18 mouse cellular contexts compared by ENCODE assay signal in the genomic region with DNA sequence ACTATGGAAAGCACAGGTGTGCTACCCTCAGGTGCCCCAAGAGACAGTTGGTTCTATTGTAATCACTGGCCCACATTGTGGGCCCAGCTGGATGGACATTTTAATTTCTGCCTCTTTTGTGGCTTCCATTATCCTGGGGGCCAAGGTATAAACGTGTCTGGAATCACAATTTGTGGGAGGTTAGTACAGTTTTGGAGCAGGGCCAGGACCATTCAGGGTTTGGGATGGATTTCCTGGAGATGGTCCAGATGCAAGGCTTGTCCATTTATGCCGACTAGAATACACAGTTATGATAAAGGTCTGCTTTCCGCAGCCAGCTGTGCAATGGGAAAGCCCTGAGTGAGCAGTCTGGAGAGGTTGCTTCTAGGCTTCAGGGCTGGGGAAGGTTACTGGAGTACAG. TPM values are rescaled to one million over a fixed set of nuclear protein-coding genes. Genes with fewer than 3 reads are reported as not detected.
A peak's percentile ranks its signal among the peaks of the same experiment; 100 is the strongest.
DNase-seq lines count a peak whose midpoint lies in the region; ATAC-seq lines count a peak whose summit lies in the region.
"Had no signal": no experiment of that assay in that cellular context is flagged by ENCODE, and none has a peak within 500 bp of the region (broad histone marks: within the 10 kb centered on the region; RNA-seq: fewer than 3 reads in every experiment).

No protein-coding gene starts in this region.

- H3K9ac ChIP-seq in forebrain, embryonic 16.5 days (replicated peaks; ENCODE audit: low read depth, low read length), result no peak overlapping the region
- H3K9ac ChIP-seq in forebrain, embryonic 12.5 days, result no peak overlapping the region
- no peak overlapping the region for H3K9ac ChIP-seq in liver, embryonic 12.5 days
- no peak overlapping the region for H3K9ac ChIP-seq in intestine, embryonic 15.5 days
- H3K9ac ChIP-seq: liver, embryonic 14.5 days had no signal

- no peaks in the 10 kb centered on the region for H3K36me3 ChIP-seq in forebrain, embryonic 16.5 days (ENCODE audit: control insufficient read depth, insufficient read depth)
- no peaks in the 10 kb centered on the region for H3K36me3 ChIP-seq in forebrain, embryonic 12.5 days (replicated peaks)
- no peaks in the 10 kb centered on the region for H3K36me3 ChIP-seq in liver, embryonic 12.5 days
- H3K36me3 ChIP-seq in intestine, embryonic 15.5 days, result no peaks in the 10 kb centered on the region

- peak; percentile 7 for DNase-seq in liver
- peak; percentile 27 for DNase-seq in Muller cell, postnatal 12 days (ENCODE audit: inconsistent ontology term)
- DNase-seq in adrenal gland, postnatal 10 days, result no peak
- DNase-seq: adrenal gland, postnatal 14 days; cerebellum, adult 8-10 months; gastrocnemius, adult 2 months; heart, adult 11 months; kidney, postnatal 10 days; layer of hippocampus, adult 9-11 months; lung, postnatal 14 days; right cerebral cortex, postnatal 25 days; thymus, adult 2 months had no signal

- ATAC-seq in forebrain, embryonic 16.5 days, result 0 out of 2 replicates have a peak, but pooled peaks have one; percentile 26
- no peak for ATAC-seq in forebrain, embryonic 12.5 days (ENCODE audit: low FRiP score)
- ATAC-seq in liver, embryonic 12.5 days, result no peak
- ATAC-seq in intestine, embryonic 15.5 days, result peak; percentile 55
- ATAC-seq: inflammation-experienced regulatory T-cells, adult 6 months had no signal

- no peak overlapping the region for H3K27ac ChIP-seq in forebrain, embryonic 16.5 days (ENCODE audit: low read length)
- no peak overlapping the region for H3K27ac ChIP-seq in forebrain, embryonic 12.5 days
- H3K27ac ChIP-seq in liver, embryonic 12.5 days, result no peak overlapping the region
- 0 out of 2 replicates have a peak overlapping the region, but pooled peaks have one; percentile 17 for H3K27ac ChIP-seq in intestine, embryonic 15.5 days
- H3K27ac ChIP-seq: gastrocnemius, adult 2 months; liver, embryonic 14.5 days had no signal

- no peaks in the 10 kb centered on the region for H3K4me1 ChIP-seq in forebrain, embryonic 16.5 days (replicated peaks; ENCODE audit: control insufficient read depth, insufficient read depth, low read length)
- H3K4me1 ChIP-seq in forebrain, embryonic 12.5 days, result no peaks in the 10 kb centered on the region; the same call in 1 of the 2 replicates
- no peaks in the 10 kb centered on the region for H3K4me1 ChIP-seq in liver, embryonic 12.5 days
- peaks cover 4% of the 10 kb centered on the region; the same call in 1 of the 2 replicates for H3K4me1 ChIP-seq in intestine, embryonic 15.5 days (replicated peaks)

- WGBS in forebrain, embryonic 16.5 days, result 20% methylated on average over 3 of the region's 3 CpGs
- 75% methylated on average over 3 of the region's 3 CpGs for WGBS in forebrain, embryonic 12.5 days
- 45% methylated on average over 3 of the region's 3 CpGs for WGBS in liver, embryonic 12.5 days (ENCODE audit: insufficient replicate concordance)
- WGBS in intestine, embryonic 15.5 days, result 36% methylated on average over 3 of the region's 3 CpGs

- no peaks in the 10 kb centered on the region for H3K27me3 ChIP-seq in forebrain, embryonic 16.5 days (replicated peaks; ENCODE audit: control insufficient read depth, insufficient read depth, low read length)
- no peaks in the 10 kb centered on the region for H3K27me3 ChIP-seq in forebrain, embryonic 12.5 days
- H3K27me3 ChIP-seq in liver, embryonic 12.5 days (replicated peaks), result no peaks in the 10 kb centered on the region
- no peaks in the 10 kb centered on the region for H3K27me3 ChIP-seq in intestine, embryonic 15.5 days (replicated peaks)

- no peak overlapping the region for H3K4me3 ChIP-seq in forebrain, embryonic 16.5 days (replicated peaks; ENCODE audit: low read length)
- H3K4me3 ChIP-seq in forebrain, embryonic 12.5 days (replicated peaks), result no peak overlapping the region
- H3K4me3 ChIP-seq in liver, embryonic 12.5 days, result no peak overlapping the region
- no peak overlapping the region for H3K4me3 ChIP-seq in intestine, embryonic 15.5 days (replicated peaks)
- H3K4me3 ChIP-seq: gastrocnemius, adult 2 months had no signal

- H3K9me3 ChIP-seq in forebrain, embryonic 16.5 days (ENCODE audit: control insufficient read depth, low read length), result no peaks in the 10 kb centered on the region
- no peaks in the 10 kb centered on the region for H3K9me3 ChIP-seq in forebrain, embryonic 12.5 days
- no peaks in the 10 kb centered on the region for H3K9me3 ChIP-seq in liver, embryonic 12.5 days (replicated peaks)
- H3K9me3 ChIP-seq in intestine, embryonic 15.5 days, result no peaks in the 10 kb centered on the region

- H3K4me2 ChIP-seq in forebrain, embryonic 16.5 days (ENCODE audit: low read length), result no peak overlapping the region
- no peak overlapping the region for H3K4me2 ChIP-seq in forebrain, embryonic 12.5 days
- no peak overlapping the region for H3K4me2 ChIP-seq in liver, embryonic 12.5 days
- no peak overlapping the region for H3K4me2 ChIP-seq in intestine, embryonic 15.5 days (replicated peaks)

RNA-seq across cellular contexts. Expression of gene Sesn3, which starts 13.7 kb away (rescaled TPM):
- polyA plus RNA-seq in forebrain, embryonic 16.5 days (2015; fragmentation: Nextera tagmentation; extraction: Ambion mirVana), result 9.6 and 11.5 TPM in 2 replicates
- polyA plus RNA-seq in forebrain, embryonic 12.5 days (2016; fragmentation: Nextera tagmentation; extraction: Ambion mirVana), result 20.3 and 20.7 TPM in 2 replicates
- 1.8 and 2.4 TPM in 2 replicates for polyA plus RNA-seq in liver, embryonic 12.5 days (2016; fragmentation: Nextera tagmentation; extraction: Ambion mirVana)
- polyA plus RNA-seq in intestine, embryonic 15.5 days (2015; fragmentation: Nextera tagmentation; extraction: Ambion mirVana), result 13.1 and 16.3 TPM in 2 replicates
- total RNA-seq in adrenal gland, postnatal 10 days (2021), result 10 to 100 TPM; 37.0 to 40.6 TPM

Comparison
In these comparisons a context has a peak if more than half of its experiments do, and no peak if none do; other contexts are left out.
1. ATAC-seq: peak in forebrain, embryonic 16.5 days (single experiment) and intestine, embryonic 15.5 days (single experiment); none in forebrain, embryonic 12.5 days (single experiment) and liver, embryonic 12.5 days (single experiment).